Mouse (Mus musculus): ENCODE results near the gene Hecw2. TPM values are rescaled to one million over a fixed set of nuclear protein-coding genes. Genes with fewer than 3 reads are reported as not detected.

Hecw2 gene
- polyA plus RNA-seq, 1 experiment = 1.3 TPM

DNA sequence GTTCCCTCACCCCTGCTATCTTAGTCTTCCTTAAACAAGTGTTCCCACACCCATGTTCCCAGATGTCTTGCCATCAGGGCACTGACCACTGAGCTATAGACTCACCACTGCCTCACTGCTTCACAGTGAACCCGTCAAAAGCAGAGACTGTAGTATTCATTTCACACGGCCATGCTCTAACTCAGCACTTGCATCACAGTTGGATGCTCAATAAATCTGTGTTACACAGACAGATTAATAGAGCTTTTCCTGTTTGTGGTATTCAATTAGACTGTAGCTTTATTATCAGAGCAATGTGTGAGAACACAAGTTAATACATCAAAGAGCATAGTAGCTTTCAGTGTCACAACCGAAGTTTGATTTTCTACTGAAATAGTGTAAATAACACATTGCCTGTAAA is 330.9 kb downstream of the Hecw2 start:
- Histone ChIP-seq H3K27me3 (ENCODE audit: control insufficient read depth, insufficient read depth, low read length) (no peaks in the 10 kb centered on the region), H3K4me1 (ENCODE audit: control insufficient read depth, insufficient read depth, low read length) (no peaks in the 10 kb centered on the region), H3K36me3 (ENCODE audit: control insufficient read depth, insufficient read depth, low read length) (no peaks in the 10 kb centered on the region), H3K27ac (ENCODE audit: control insufficient read depth, insufficient read depth, low read depth, low read length) (no peak overlapping the region), H3K4me3 (ENCODE audit: control insufficient read depth, low read depth, low read length) (no peak overlapping the region)
- TF ChIP-seq CTCF (IDR thresholded peaks at IDR 0.05; ENCODE audit: control insufficient read depth, insufficient read depth, insufficient replicate concordance, low read depth, low read length) (no peak), POLR2A (IDR thresholded peaks at IDR 0.05; ENCODE audit: control insufficient read depth, low read depth, low read length) (no peak)

DNA sequence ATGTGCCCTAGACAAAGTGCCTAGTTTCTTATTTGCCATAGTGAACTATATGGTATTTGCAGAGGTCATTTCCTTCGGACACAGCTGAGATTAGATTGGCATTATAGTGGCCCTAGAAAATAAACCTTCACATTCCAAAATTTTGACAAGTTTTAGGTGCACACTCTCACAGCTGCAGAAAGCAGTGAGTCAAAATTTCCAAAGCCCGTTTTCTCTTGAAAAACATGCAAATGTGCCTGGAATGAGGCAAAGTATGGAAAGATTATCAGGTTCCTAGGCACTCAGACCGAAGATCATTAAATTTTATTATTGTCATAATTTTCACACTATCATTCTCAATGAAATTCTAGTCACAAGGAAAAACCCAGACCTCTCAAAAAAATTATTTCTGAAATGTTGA is 334.4 kb downstream of the Hecw2 start:
- no peak overlapping the region for H3K4me3 ChIP-seq (ENCODE audit: control insufficient read depth, low read depth, low read length)
- no peak for TF ChIP-seq POLR2A (IDR thresholded peaks at IDR 0.05; ENCODE audit: control insufficient read depth, low read depth, low read length)
- TF ChIP-seq CTCF (IDR thresholded peaks at IDR 0.05; ENCODE audit: control insufficient read depth, insufficient read depth, insufficient replicate concordance, low read depth, low read length) = no peak

DNA sequence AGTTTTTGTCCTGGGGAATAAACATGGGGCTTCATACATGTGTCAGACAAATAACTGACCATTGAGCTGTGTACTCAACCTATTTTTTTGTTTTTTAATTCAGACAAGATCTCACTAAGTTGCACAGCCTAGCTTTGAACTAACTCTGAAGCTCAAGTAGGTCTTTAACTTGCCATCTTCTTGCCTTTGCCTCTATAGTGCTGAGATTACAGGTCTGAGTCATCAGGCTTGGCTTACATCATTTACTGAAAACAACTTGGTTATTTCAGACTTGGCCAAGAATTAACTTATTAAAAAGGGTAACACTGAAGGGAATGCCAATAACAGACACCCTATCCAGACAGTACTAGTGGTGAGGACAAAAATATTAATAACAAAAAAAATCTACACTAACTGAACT is 335.8 kb downstream of the Hecw2 start:
- H3K4me1 ChIP-seq (ENCODE audit: control insufficient read depth, insufficient read depth, low read length) = no peaks in the 10 kb centered on the region
- no peak for TF ChIP-seq POLR2A (IDR thresholded peaks at IDR 0.05; ENCODE audit: control insufficient read depth, low read depth, low read length)
- no peak for TF ChIP-seq CTCF (IDR thresholded peaks at IDR 0.05; ENCODE audit: control insufficient read depth, insufficient read depth, insufficient replicate concordance, low read depth, low read length)
- H3K27me3 ChIP-seq (ENCODE audit: control insufficient read depth, insufficient read depth, low read length) = no peaks in the 10 kb centered on the region

More for the DNA sequence above, 334.4 kb downstream of the Hecw2 start:
- no peaks in the 10 kb centered on the region for H3K36me3 ChIP-seq (ENCODE audit: control insufficient read depth, insufficient read depth, low read length)
- H3K27ac ChIP-seq (ENCODE audit: control insufficient read depth, insufficient read depth, low read depth, low read length) = no peak overlapping the region
- no peaks in the 10 kb centered on the region for H3K27me3 ChIP-seq (ENCODE audit: control insufficient read depth, insufficient read depth, low read length)
- H3K4me1 ChIP-seq (ENCODE audit: control insufficient read depth, insufficient read depth, low read length) = no peaks in the 10 kb centered on the region

DNA sequence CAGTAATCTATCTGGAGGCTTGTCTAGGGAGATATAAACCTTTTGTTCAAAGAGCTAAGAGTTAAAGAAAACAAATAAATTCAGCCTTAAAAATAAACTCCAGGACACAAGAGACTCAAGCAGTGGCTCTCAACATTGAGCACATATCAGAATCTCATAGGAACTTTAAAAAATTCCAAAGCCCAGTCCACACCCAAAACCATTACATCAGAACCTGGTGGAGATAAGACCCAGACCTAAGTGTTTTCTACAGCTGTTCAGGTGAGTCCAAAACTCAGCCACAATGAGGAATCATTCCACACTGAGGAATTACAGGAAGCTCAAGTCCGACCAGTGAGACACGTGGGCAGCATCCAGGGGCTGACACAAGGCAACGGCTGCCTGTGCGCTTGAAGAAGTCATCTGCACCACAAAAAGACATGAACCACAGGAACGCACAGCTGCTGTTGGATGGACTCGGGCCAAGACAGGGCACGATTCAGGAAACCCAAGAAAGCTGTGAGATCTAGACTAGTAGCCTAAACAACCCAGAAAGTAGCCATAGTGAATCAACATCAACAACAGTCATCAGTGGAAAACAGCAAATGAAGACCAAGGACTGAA is 338.4 kb downstream of the Hecw2 start:
- TF ChIP-seq CTCF (IDR thresholded peaks at IDR 0.05; ENCODE audit: control insufficient read depth, insufficient read depth, insufficient replicate concordance, low read depth, low read length) = no peak
- TF ChIP-seq POLR2A (IDR thresholded peaks at IDR 0.05; ENCODE audit: control insufficient read depth, low read depth, low read length) = no peak
- no peaks in the 10 kb centered on the region for H3K27me3 ChIP-seq (ENCODE audit: control insufficient read depth, insufficient read depth, low read length)
- H3K4me1 ChIP-seq (ENCODE audit: control insufficient read depth, insufficient read depth, low read length) = no peaks in the 10 kb centered on the region
- H3K27ac ChIP-seq (ENCODE audit: control insufficient read depth, insufficient read depth, low read depth, low read length) = no peak overlapping the region
- no peaks in the 10 kb centered on the region for H3K36me3 ChIP-seq (ENCODE audit: control insufficient read depth, insufficient read depth, low read length)
- H3K4me3 ChIP-seq (ENCODE audit: control insufficient read depth, low read depth, low read length) = no peak overlapping the region

More for the DNA sequence above, 335.8 kb downstream of the Hecw2 start:
- Histone ChIP-seq H3K36me3 (ENCODE audit: control insufficient read depth, insufficient read depth, low read length) (no peaks in the 10 kb centered on the region), H3K27ac (ENCODE audit: control insufficient read depth, insufficient read depth, low read depth, low read length) (no peak overlapping the region), H3K4me3 (ENCODE audit: control insufficient read depth, low read depth, low read length) (no peak overlapping the region)

DNA sequence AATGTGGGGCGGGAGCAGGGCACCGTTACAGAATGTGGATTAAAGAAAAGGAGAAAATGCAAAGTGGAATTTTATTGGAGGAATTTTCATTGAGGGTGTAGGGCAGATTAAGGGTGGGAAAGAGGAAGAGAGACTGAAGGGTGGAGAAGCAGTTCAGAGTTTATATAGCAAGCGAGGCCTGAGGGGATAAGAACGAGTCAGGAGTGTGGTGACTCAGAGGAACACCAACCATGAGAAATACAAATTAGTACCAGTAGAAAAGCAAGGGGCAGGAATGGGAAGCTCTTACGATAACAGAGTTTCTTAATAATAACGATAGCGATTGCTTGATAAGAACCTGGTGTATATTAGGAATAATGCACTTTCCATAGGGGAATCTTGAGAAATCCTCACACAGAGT is 339.2 kb downstream of the Hecw2 start:
- TF ChIP-seq POLR2A (IDR thresholded peaks at IDR 0.05; ENCODE audit: control insufficient read depth, low read depth, low read length) = no peak
- no peak for TF ChIP-seq CTCF (IDR thresholded peaks at IDR 0.05; ENCODE audit: control insufficient read depth, insufficient read depth, insufficient replicate concordance, low read depth, low read length)
- Histone ChIP-seq H3K27me3 (ENCODE audit: control insufficient read depth, insufficient read depth, low read length) (no peaks in the 10 kb centered on the region), H3K4me1 (ENCODE audit: control insufficient read depth, insufficient read depth, low read length) (no peaks in the 10 kb centered on the region), H3K27ac (ENCODE audit: control insufficient read depth, insufficient read depth, low read depth, low read length) (no peak overlapping the region), H3K4me3 (ENCODE audit: control insufficient read depth, low read depth, low read length) (no peak overlapping the region), H3K36me3 (ENCODE audit: control insufficient read depth, insufficient read depth, low read length) (no peaks in the 10 kb centered on the region)

DNA sequence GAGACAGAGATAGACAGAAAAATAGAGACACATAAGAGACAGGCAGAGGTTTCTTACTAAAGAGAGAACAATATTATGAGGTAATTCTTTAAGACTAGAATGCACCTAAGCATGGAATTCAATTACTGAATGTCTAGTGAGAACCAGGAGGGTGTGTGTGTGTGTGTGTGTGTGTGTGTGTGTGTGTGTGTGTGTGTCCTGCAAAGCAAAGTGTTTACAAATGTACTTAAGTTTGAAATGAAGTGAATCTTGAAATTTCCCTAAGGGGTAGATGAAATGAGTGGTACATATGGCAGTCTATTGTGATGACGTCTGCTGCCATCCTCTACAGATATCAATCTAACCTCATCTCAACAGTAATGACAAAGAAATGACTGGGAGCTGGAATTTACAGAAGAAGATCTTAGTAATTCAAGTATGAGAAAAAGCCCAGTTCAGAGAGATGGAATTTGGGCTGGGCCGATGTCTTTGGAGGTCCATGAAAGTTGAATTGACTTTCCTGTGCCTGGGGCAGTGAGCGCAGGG is 342.8 kb downstream of the Hecw2 start:
- no peaks in the 10 kb centered on the region for H3K36me3 ChIP-seq (ENCODE audit: control insufficient read depth, insufficient read depth, low read length)
- no peaks in the 10 kb centered on the region for H3K27me3 ChIP-seq (ENCODE audit: control insufficient read depth, insufficient read depth, low read length)
- TF ChIP-seq CTCF (IDR thresholded peaks at IDR 0.05; ENCODE audit: control insufficient read depth, insufficient read depth, insufficient replicate concordance, low read depth, low read length) = no peak
- no peak for TF ChIP-seq POLR2A (IDR thresholded peaks at IDR 0.05; ENCODE audit: control insufficient read depth, low read depth, low read length)
- H3K27ac ChIP-seq (ENCODE audit: control insufficient read depth, insufficient read depth, low read depth, low read length) = no peak overlapping the region
- H3K4me3 ChIP-seq (ENCODE audit: control insufficient read depth, low read depth, low read length) = no peak overlapping the region
- H3K4me1 ChIP-seq (ENCODE audit: control insufficient read depth, insufficient read depth, low read length) = no peaks in the 10 kb centered on the region

DNA sequence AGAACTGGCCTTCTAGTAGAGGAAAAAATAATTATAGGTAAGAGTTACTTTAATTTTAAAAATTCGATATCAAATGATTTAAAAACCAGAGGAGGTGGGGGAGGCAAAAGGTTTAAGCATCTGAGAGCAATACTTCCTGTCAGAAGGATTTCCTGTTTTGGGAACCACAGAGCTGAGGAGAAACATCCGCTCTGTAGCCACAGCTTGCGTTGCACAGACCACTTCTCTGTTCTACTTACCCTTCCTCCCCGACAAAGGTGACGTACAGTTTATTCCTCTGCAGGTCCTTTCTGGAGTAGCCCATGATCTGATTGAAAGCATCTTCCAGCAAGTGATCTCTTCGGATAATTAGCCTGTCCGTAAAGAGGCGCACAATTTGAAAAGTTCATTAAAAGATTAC is 343.6 kb downstream of the Hecw2 start:
- Histone ChIP-seq H3K4me3 (ENCODE audit: control insufficient read depth, low read depth, low read length) (no peak overlapping the region), H3K36me3 (ENCODE audit: control insufficient read depth, insufficient read depth, low read length) (no peaks in the 10 kb centered on the region), H3K27me3 (ENCODE audit: control insufficient read depth, insufficient read depth, low read length) (no peaks in the 10 kb centered on the region), H3K27ac (ENCODE audit: control insufficient read depth, insufficient read depth, low read depth, low read length) (no peak overlapping the region), H3K4me1 (ENCODE audit: control insufficient read depth, insufficient read depth, low read length) (no peaks in the 10 kb centered on the region)
- TF ChIP-seq CTCF (IDR thresholded peaks at IDR 0.05; ENCODE audit: control insufficient read depth, insufficient read depth, insufficient replicate concordance, low read depth, low read length) (no peak), POLR2A (IDR thresholded peaks at IDR 0.05; ENCODE audit: control insufficient read depth, low read depth, low read length) (no peak)

All from testis, adult 2 months (tissue).